Comparison of ENCODE assay signal across 30 mouse cellular contexts in genomic region chr14:119107591-119107990, GRCm38 (mm10). TPM values are rescaled to one million over a fixed set of nuclear protein-coding genes. Genes with fewer than 3 reads are reported as not detected.
DNase-seq lines count a peak whose midpoint lies in the region; ATAC-seq and TF ChIP-seq lines count a peak whose summit lies in the region.
"Had no signal": no experiment of that assay in that cellular context is flagged by ENCODE, and none has a peak within 500 bp of the region (broad histone marks: within the 10 kb centered on the region; RNA-seq: fewer than 3 reads in every experiment).

No protein-coding gene starts in this region.

- no peaks in the 10 kb centered on the region for H3K4me1 ChIP-seq in midbrain, postnatal 0 days (ENCODE audit: insufficient read depth, low read length)
- H3K4me1 ChIP-seq in midbrain, embryonic 15.5 days = no peaks in the 10 kb centered on the region
- H3K4me1 ChIP-seq: embryonic facial prominence, embryonic 10.5 days; embryonic facial prominence, embryonic 15.5 days; intestine, embryonic 15.5 days; liver, embryonic 12.5 days had no signal

- no peaks in the 10 kb centered on the region for H3K9me3 ChIP-seq in midbrain, postnatal 0 days (ENCODE audit: low read length)
- no peaks in the 10 kb centered on the region for H3K9me3 ChIP-seq in midbrain, embryonic 15.5 days
- H3K9me3 ChIP-seq: embryonic facial prominence, embryonic 10.5 days; embryonic facial prominence, embryonic 15.5 days; forebrain, embryonic 13.5 days; intestine, embryonic 15.5 days; liver, embryonic 12.5 days; neural tube, embryonic 13.5 days had no signal

- no peak for TF ChIP-seq CTCF in midbrain, postnatal 0 days (IDR thresholded peaks at IDR 0.05)

- no peak for ATAC-seq in midbrain, postnatal 0 days (ENCODE audit: low FRiP score)
- no peak for ATAC-seq in midbrain, embryonic 15.5 days (replicated peaks)
- ATAC-seq: activated CD4-positive, CD25-positive, alpha-beta regulatory T cell, adult 4 months; forebrain, embryonic 13.5 days; hindbrain, embryonic 16.5 days; intestine, embryonic 15.5 days; liver, embryonic 12.5 days; liver, postnatal 0 days had no signal

- H3K4me2 ChIP-seq in midbrain, postnatal 0 days (ENCODE audit: low read depth, low read length, poor library complexity, severe bottlenecking) = no peak overlapping the region
- no peak overlapping the region for H3K4me2 ChIP-seq in midbrain, embryonic 15.5 days
- H3K4me2 ChIP-seq: embryonic facial prominence, embryonic 15.5 days; forebrain, embryonic 13.5 days; intestine, embryonic 15.5 days; liver, embryonic 12.5 days; midbrain, embryonic 11.5 days; neural tube, embryonic 13.5 days had no signal

- peak; percentile 12 for DNase-seq in adrenal gland, postnatal 25 days
- DNase-seq in adrenal gland, postnatal 14 days = no peak
- DNase-seq in midbrain, postnatal 0 days (ENCODE audit: low spot score) = peak; percentile 58
- peak; percentile 40 for DNase-seq in cerebellum, adult 9-10 months
- peak; percentile 61 to 63 for DNase-seq in cerebellum, postnatal 36 days
- no peak for DNase-seq in adrenal gland, postnatal 4 days (ENCODE audit: low spot score in 2 of 2)
- no peak for DNase-seq in thymus, adult 18-20 months
- DNase-seq: adrenal gland, adult 2 months; gastrocnemius, adult 2 months; heart, postnatal 14 days; kidney, adult 8-10 months; kidney, postnatal 10 days; liver, postnatal 0 days; lung, postnatal 36 days; right cerebral cortex, postnatal 14 days had no signal

- no peaks in the 10 kb centered on the region for H3K27me3 ChIP-seq in midbrain, postnatal 0 days (ENCODE audit: insufficient read depth, low read length)
- H3K27me3 ChIP-seq in midbrain, embryonic 15.5 days (replicated peaks) = no peaks in the 10 kb centered on the region
- H3K27me3 ChIP-seq: CH12.LX; embryonic facial prominence, embryonic 15.5 days; forebrain, embryonic 13.5 days; intestine, embryonic 15.5 days; neural tube, embryonic 13.5 days had no signal

- H3K9ac ChIP-seq in midbrain, postnatal 0 days (replicated peaks; ENCODE audit: low read length, poor library complexity, severe bottlenecking) = no peak overlapping the region
- H3K9ac ChIP-seq in midbrain, embryonic 15.5 days = no peak overlapping the region
- H3K9ac ChIP-seq: embryonic facial prominence, embryonic 15.5 days; forebrain, embryonic 13.5 days; intestine, embryonic 15.5 days; liver, embryonic 12.5 days; liver, postnatal 0 days; neural tube, embryonic 13.5 days had no signal

- WGBS in midbrain, postnatal 0 days = 86% methylated on average over 8 of the region's 8 CpGs
- WGBS in midbrain, embryonic 15.5 days = 88% methylated on average over 8 of the region's 8 CpGs

- no peak overlapping the region for H3K4me3 ChIP-seq in midbrain, postnatal 0 days (ENCODE audit: low read depth, low read length)
- H3K4me3 ChIP-seq in midbrain, embryonic 15.5 days = no peak overlapping the region
- H3K4me3 ChIP-seq: embryonic facial prominence, embryonic 10.5 days; embryonic facial prominence, embryonic 15.5 days; forebrain, embryonic 13.5 days; gastrocnemius, adult 2 months; intestine, embryonic 15.5 days; liver, embryonic 12.5 days; neural tube, embryonic 13.5 days had no signal

- H3K36me3 ChIP-seq in midbrain, postnatal 0 days (ENCODE audit: insufficient read depth, low read length) = no peaks in the 10 kb centered on the region
- no peaks in the 10 kb centered on the region for H3K36me3 ChIP-seq in midbrain, embryonic 15.5 days (replicated peaks)
- H3K36me3 ChIP-seq: embryonic facial prominence, embryonic 10.5 days; embryonic facial prominence, embryonic 15.5 days; intestine, embryonic 15.5 days; liver, embryonic 12.5 days; neural tube, embryonic 13.5 days had no signal

- no peak overlapping the region for H3K27ac ChIP-seq in midbrain, postnatal 0 days (ENCODE audit: low read depth, low read length)
- no peak overlapping the region for H3K27ac ChIP-seq in midbrain, embryonic 15.5 days
- H3K27ac ChIP-seq: embryonic facial prominence, embryonic 10.5 days; embryonic facial prominence, embryonic 15.5 days; forebrain, embryonic 13.5 days; gastrocnemius, adult 2 months; intestine, embryonic 15.5 days; liver, embryonic 12.5 days; neural tube, embryonic 13.5 days had no signal

RNA-seq across cellular contexts. Expression of gene Uggt2, which starts 8.4 kb away (rescaled TPM):
- 12.1 and 15.4 TPM in 2 replicates for total RNA-seq in adrenal gland, postnatal 25 days (2021)
- total RNA-seq in adrenal gland, postnatal 14 days (2021) = 12.0 and 17.8 TPM in 2 replicates
- 24.0 and 31.0 TPM in 2 replicates for total RNA-seq in midbrain, postnatal 0 days (2014; rRNA removed)
- 10.0 and 12.6 TPM in 2 replicates for polyA plus RNA-seq in midbrain, postnatal 0 days (2015; fragmentation: Nextera tagmentation; extraction: Ambion mirVana)
- 18.1 and 22.8 TPM in 2 replicates for polyA plus RNA-seq in midbrain, embryonic 15.5 days (2015; fragmentation: Nextera tagmentation; extraction: Ambion mirVana)
- total RNA-seq in adrenal gland, postnatal 4 days (2021) = 10 to 100 TPM; 17.2 to 18.8 TPM

RNA-seq across cellular contexts. Expression of gene Hs6st3, which starts 30.6 kb away (rescaled TPM):
- total RNA-seq in adrenal gland, postnatal 25 days (2021) = 2.2 and 3.2 TPM in 2 replicates
- 1.4 TPM in 2 replicates for total RNA-seq in adrenal gland, postnatal 14 days (2021)
- total RNA-seq in midbrain, postnatal 0 days (2014; rRNA removed) = 28.9 and 36.6 TPM in 2 replicates
- 0.98 and 1.8 TPM in 2 replicates for polyA plus RNA-seq in midbrain, postnatal 0 days (2015; fragmentation: Nextera tagmentation; extraction: Ambion mirVana)
- polyA plus RNA-seq in midbrain, embryonic 15.5 days (2015; fragmentation: Nextera tagmentation; extraction: Ambion mirVana) = 2.2 and 2.6 TPM in 2 replicates
- total RNA-seq in adrenal gland, postnatal 4 days (2021) = 1 to 10 TPM; 3.2 to 3.3 TPM
- total RNA-seq: CH12.LX; gastrocnemius, adult 2 months; heart, postnatal 14 days; megakaryocyte, adult 5-6 weeks had no signal
- polyA plus RNA-seq: activated CD4-positive, CD25-positive, alpha-beta regulatory T cell, adult 4 months; C2C12; embryonic facial prominence, embryonic 10.5 days; large intestine, adult 2 months; liver, embryonic 12.5 days; liver, postnatal 0 days; small intestine, adult 2 months had no signal

Comparison
In these comparisons a context has a peak if more than half of its experiments do, and no peak if none do; other contexts are left out.
1. DNase-seq: peak in adrenal gland, postnatal 25 days (single experiment), midbrain, postnatal 0 days (single experiment), cerebellum, adult 9-10 months (single experiment) and cerebellum, postnatal 36 days (2 of 2); none in adrenal gland, postnatal 14 days (single experiment), adrenal gland, postnatal 4 days (0 of 2) and thymus, adult 18-20 months (0 of 2).